Mouse (Mus musculus): Measurements from ENCODE around the gene Mpp4.

DNA sequence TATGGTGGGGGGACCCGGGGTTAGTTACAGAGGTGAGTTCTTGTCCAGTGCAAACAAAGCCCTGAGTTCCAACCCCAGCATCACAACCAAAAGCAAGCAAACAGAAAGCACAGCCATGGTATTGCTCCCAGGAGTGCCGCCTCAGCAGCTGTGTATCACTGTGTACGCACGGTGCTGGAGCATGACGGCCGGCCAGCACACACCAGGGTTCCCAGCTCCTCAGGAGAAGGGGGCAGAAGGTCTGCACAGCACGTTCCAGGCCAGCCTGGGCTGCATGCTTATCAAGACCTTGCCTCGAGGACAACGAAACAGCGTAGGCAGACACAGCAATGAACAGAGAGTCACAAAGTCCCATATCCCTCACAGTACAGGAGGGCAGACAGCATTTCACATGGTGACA is 39.2 kb upstream of the Mpp4 start:
- TF ChIP-seq GATA1 (IDR thresholded peaks at IDR 0.05; ENCODE audit: borderline replicate concordance, low read length) (no peak), FLI1 (IDR thresholded peaks at IDR 0.05; ENCODE audit: low read length) (no peak)
